Mouse (Mus musculus): ENCODE data around the gene Crat. TPM values are rescaled to one million over a fixed set of nuclear protein-coding genes. Genes with fewer than 3 reads are reported as not detected.

Crat gene
- polyA plus RNA-seq, 1 experiment: not detected

DNA sequence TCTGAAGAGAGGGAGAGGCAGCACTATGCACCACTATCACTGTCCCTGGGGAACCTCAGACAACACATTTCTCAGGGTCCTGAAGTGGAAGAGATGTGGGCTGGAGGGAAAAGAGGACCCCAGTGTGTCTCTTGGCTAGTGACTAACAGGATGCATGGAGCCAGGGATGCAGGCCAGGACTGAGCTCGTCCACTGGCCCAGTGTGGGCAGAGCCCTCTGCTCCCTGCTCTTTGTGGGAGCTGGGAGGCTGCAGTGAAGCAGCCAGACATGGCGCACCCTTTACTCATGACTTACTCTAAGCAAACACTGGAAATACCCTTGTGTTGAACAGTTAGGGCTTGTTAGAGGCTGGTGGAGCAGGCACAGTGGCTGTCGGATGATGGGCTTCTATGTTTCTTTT is 38.0 kb upstream of the Crat start:
- Histone ChIP-seq H3K4me1 (ENCODE audit: control insufficient read depth, insufficient read depth, low read length) (peaks cover 5% of the 10 kb centered on the region; the same call in 1 of the 2 replicates), H3K4me3 (ENCODE audit: insufficient read depth, low read depth, low read length) (no peak overlapping the region), H3K27ac (ENCODE audit: insufficient read depth, low read depth, low read length) (no peak overlapping the region)
- TF ChIP-seq CTCF (IDR thresholded peaks at IDR 0.05; ENCODE audit: insufficient read depth, low read depth, low read length): no peak
- 84% methylated on average over 3 of the region's 3 CpGs for WGBS

DNA sequence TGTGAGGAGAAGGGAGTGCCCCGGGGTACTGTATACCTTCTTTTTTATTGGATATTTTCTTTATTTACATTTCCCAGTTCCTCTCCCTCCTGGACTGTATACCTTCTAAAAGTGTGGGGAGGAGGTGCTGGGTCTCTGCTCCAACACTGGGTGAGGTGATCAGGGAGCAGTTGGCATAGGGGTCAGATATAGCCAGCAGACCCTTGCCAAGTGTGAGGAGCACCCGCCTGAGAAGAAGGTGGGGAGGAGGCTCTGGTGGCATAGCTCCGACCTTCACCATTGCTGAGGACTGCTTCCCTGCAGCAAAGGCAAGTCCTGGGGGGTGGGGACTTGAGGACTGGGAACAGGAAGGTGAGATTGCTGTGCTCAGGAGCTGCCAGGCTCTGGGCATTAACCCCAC is 35.9 kb upstream of the Crat start:
- H3K4me1 ChIP-seq (ENCODE audit: control insufficient read depth, insufficient read depth, low read length): peaks cover 12% of the 10 kb centered on the region; the same call in 1 of the 2 replicates
- no peak overlapping the region for H3K27ac ChIP-seq (ENCODE audit: insufficient read depth, low read depth, low read length)
- H3K4me3 ChIP-seq (ENCODE audit: insufficient read depth, low read depth, low read length): no peak overlapping the region
- TF ChIP-seq POLR2A (IDR thresholded peaks at IDR 0.05; ENCODE audit: insufficient read depth, low read depth, low read length) (no peak), CTCF (IDR thresholded peaks at IDR 0.05; ENCODE audit: insufficient read depth, low read depth, low read length) (no peak)
- WGBS: 91% methylated on average over 3 of the region's 3 CpGs

DNA sequence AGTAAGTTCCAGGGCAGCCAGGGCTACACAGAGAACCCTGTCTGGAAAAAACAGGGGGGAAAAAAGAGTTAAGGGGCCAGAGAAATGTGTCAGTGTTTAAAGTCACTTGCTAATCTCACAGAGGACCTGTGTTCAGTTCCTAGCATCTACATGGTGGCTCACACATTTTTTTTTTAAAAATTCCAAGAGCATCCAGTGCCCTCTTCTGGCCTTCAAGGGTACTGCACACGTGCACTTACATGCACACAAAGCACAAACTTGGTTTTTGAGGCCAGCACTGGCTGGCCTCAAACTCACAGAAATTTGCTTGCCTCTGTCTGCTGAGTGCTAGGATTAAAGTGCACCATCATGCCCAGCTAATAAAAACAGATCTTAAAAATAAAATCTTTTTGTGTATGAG is 34.9 kb upstream of the Crat start:
- Histone ChIP-seq H3K27ac (ENCODE audit: insufficient read depth, low read depth, low read length) (no peak overlapping the region), H3K4me3 (ENCODE audit: insufficient read depth, low read depth, low read length) (no peak overlapping the region), H3K4me1 (ENCODE audit: control insufficient read depth, insufficient read depth, low read length) (peaks cover 19% of the 10 kb centered on the region; the same call in 1 of the 2 replicates)
- 86% methylated on average over 1 of the region's 1 CpGs for WGBS
- TF ChIP-seq CTCF (IDR thresholded peaks at IDR 0.05; ENCODE audit: insufficient read depth, low read depth, low read length) (no peak), POLR2A (IDR thresholded peaks at IDR 0.05; ENCODE audit: insufficient read depth, low read depth, low read length) (no peak)

DNA sequence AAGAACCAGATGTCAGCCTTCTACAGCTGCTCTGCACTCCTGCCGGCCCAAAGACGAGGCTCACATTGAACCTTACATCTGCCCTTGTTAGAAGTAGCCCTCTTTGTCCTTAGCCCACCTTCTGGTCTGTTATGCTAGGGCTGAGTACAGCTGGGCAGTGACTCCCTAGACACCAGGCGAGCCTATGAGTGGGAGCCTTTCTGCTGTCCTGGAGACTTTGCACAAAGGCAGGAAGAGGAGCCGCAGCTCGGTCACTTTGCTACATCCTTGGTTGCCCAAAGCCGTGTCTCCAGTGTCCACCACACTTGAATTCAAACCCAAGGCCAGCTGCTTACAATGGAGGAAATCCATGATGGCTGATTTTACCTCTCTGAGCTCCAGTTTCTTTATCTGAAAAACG is 32.8 kb upstream of the Crat start:
- WGBS: 85% methylated on average over 7 of the region's 7 CpGs
- TF ChIP-seq POLR2A (IDR thresholded peaks at IDR 0.05; ENCODE audit: insufficient read depth, low read depth, low read length): no peak
- 0 out of 2 replicates have a peak, but pooled peaks have one; percentile 13 for TF ChIP-seq CTCF (IDR thresholded peaks at IDR 0.05; ENCODE audit: insufficient read depth, low read depth, low read length)
- H3K4me3 ChIP-seq (ENCODE audit: insufficient read depth, low read depth, low read length): no peak overlapping the region

DNA sequence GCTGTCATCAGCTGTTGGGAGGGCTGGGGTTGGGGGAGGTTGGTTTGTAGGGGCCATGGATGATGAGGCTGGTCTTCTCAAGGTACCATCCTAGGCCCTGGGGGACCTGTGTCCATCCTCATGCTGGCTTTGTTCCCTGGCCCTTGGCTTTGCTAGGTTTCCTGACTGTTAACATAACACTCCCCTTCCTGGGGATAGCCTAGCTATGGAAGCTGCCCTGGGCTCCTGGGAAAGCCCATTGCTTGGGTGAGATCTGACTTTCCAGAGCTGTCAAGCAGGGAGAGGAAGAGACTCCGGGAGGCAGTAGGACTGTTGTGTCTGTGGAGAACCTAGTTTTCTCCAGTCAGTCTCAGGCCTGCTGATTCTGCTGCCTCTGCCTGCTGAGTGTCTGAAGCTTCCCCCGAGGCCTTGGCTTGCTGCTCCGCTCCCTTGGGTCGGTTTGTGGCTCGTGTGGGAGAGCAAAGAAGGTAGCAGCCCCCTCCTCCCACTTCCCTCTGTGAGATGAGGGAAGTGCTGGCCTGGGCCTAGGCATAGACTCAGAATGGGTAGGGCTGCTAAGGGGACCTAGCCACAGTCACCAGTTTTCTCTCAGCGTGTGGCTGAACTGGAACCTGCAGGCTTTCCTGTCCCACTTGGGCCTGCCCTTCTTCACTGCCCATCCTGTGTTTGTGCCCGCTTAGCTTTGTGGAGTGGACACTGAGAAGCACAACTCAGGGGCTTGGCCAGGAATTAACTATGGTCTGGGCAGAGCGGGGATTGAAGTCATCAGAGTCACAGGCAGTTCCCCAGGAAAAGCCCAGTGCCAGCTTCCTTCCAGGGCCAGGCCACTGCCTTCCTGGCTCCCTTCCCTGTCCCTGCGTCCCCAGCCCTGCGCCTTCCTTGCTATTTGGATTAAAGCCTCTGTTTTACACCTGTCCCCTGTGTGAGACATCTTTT is 31.5 kb upstream of the Crat start:
- WGBS: 67% methylated on average over 10 of the region's 10 CpGs
- TF ChIP-seq CTCF (IDR thresholded peaks at IDR 0.05; ENCODE audit: insufficient read depth, low read depth, low read length) (no peak), POLR2A (IDR thresholded peaks at IDR 0.05; ENCODE audit: insufficient read depth, low read depth, low read length) (no peak)
- Histone ChIP-seq H3K4me3 (ENCODE audit: insufficient read depth, low read depth, low read length) (no peak overlapping the region), H3K27ac (ENCODE audit: insufficient read depth, low read depth, low read length) (no peak overlapping the region), H3K4me1 (ENCODE audit: control insufficient read depth, insufficient read depth, low read length) (peaks cover 39% of the 10 kb centered on the region)

More for the DNA sequence above, 32.8 kb upstream of the Crat start:
- H3K4me1 ChIP-seq (ENCODE audit: control insufficient read depth, insufficient read depth, low read length): peaks cover 28% of the 10 kb centered on the region; the same call in 1 of the 2 replicates
- no peak overlapping the region for H3K27ac ChIP-seq (ENCODE audit: insufficient read depth, low read depth, low read length)

DNA sequence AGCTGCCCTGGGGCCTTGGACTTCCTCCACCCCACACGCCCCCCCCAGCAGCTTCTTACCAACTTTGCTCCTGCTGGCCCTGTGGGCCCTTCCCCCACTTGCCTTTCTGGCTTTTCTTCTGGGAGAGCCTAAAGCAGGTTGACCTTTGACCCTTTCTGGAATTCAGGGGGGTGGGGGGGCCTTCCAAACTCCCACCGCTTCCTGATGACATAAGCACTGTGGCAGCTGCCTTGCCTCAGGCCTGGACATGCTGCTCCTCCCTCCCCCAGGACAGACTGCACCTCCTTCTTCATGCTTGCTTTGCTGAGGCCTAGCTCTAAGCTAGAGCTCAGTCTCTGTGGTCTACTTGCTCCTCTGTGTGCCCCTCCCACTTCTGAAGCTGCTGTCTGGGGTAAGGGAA is 29.7 kb upstream of the Crat start:
- TF ChIP-seq POLR2A (IDR thresholded peaks at IDR 0.05; ENCODE audit: insufficient read depth, low read depth, low read length) (no peak), CTCF (IDR thresholded peaks at IDR 0.05; ENCODE audit: insufficient read depth, low read depth, low read length) (no peak)
- no peak overlapping the region for H3K4me3 ChIP-seq (ENCODE audit: insufficient read depth, low read depth, low read length)
- WGBS: 77% methylated on average over 2 of the region's 2 CpGs
- H3K4me1 ChIP-seq (ENCODE audit: control insufficient read depth, insufficient read depth, low read length): peaks cover 55% of the 10 kb centered on the region
- no peak overlapping the region for H3K27ac ChIP-seq (ENCODE audit: insufficient read depth, low read depth, low read length)

DNA sequence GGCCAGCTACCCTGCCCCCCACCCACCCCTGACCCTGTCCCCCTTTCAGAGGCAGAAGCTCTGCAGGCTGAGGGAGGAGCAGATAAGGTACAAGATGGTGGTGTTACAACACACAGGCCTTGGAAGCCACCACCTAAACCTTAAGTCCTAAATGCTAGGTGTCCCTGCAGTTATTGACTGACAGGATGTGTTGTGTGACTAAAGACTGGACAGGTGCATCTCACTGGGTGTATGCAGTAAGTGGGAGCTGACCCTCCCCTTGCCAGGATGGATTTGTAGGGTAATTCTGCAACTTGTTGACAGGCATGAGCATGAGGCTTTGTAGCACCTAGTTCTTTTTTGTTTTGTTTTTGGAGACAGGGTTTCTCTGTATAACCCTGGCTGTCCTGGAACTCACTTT is 28.8 kb upstream of the Crat start:
- H3K4me1 ChIP-seq (ENCODE audit: control insufficient read depth, insufficient read depth, low read length): peaks cover 61% of the 10 kb centered on the region
- H3K27ac ChIP-seq (ENCODE audit: insufficient read depth, low read depth, low read length): no peak overlapping the region
- no peak overlapping the region for H3K4me3 ChIP-seq (ENCODE audit: insufficient read depth, low read depth, low read length)
- TF ChIP-seq CTCF (IDR thresholded peaks at IDR 0.05; ENCODE audit: insufficient read depth, low read depth, low read length): no peak
- TF ChIP-seq POLR2A (IDR thresholded peaks at IDR 0.05; ENCODE audit: insufficient read depth, low read depth, low read length): no peak

DNA sequence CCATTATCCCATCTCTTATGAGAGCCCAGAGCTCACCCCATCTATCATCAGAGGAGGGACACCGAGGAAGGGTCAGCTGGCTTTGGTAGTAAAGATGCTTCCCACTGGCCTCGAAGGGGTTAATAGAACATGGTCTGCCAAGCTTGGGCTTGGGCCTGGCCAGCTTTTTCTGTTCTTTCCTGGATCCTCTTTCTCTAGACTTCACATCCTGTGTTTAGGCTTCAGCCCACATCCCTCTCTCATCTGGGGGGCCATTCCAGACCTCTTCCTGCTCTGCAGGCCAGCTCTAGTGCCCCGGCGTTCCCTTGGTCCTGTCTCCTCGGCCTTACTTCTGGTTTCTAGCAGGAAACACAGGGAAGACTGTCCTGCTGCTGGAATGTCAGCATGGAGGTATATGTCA is 28.4 kb upstream of the Crat start:
- H3K27ac ChIP-seq (ENCODE audit: insufficient read depth, low read depth, low read length): no peak overlapping the region
- 72% methylated on average over 5 of the region's 5 CpGs for WGBS
- no peak overlapping the region for H3K4me3 ChIP-seq (ENCODE audit: insufficient read depth, low read depth, low read length)
- peaks cover 61% of the 10 kb centered on the region for H3K4me1 ChIP-seq (ENCODE audit: control insufficient read depth, insufficient read depth, low read length)
- TF ChIP-seq POLR2A (IDR thresholded peaks at IDR 0.05; ENCODE audit: insufficient read depth, low read depth, low read length): no peak
- TF ChIP-seq CTCF (IDR thresholded peaks at IDR 0.05; ENCODE audit: insufficient read depth, low read depth, low read length): no peak

DNA sequence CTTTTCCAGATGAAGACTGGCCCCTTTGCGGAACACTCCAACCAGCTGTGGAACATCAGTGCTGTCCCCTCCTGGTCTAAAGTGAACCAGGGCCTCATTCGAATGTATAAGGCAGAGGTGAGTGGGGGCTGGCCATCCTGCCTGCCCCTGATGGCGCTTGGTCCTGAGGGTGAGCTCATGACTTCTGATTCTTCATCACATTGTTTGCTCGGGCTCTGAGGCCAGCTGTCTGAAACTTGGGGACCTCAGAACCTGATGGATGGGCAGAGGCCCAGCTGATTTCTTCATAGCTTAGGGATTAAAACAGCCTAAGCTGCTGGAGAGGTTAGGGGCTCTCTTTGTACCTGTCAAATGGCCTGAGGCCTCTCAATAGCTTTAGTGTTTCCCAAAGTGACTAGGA is 27.7 kb upstream of the Crat start:
- Histone ChIP-seq H3K4me1 (ENCODE audit: control insufficient read depth, insufficient read depth, low read length) (peaks cover 61% of the 10 kb centered on the region), H3K27ac (ENCODE audit: insufficient read depth, low read depth, low read length) (peak overlapping the region; percentile 100), H3K4me3 (ENCODE audit: insufficient read depth, low read depth, low read length) (no peak overlapping the region)
- 60% methylated on average over 4 of the region's 4 CpGs for WGBS
- TF ChIP-seq POLR2A (IDR thresholded peaks at IDR 0.05; ENCODE audit: insufficient read depth, low read depth, low read length) (no peak), CTCF (IDR thresholded peaks at IDR 0.05; ENCODE audit: insufficient read depth, low read depth, low read length) (no peak)
